Mouse (Mus musculus) liver, embryonic 14.5 days (tissue): Measurements from ENCODE around the gene Kcnip4. TPM values are rescaled to one million over a fixed set of nuclear protein-coding genes. Genes with fewer than 3 reads are reported as not detected.

Experiments
- ATAC-seq: fragments of 200-750 bp; cut with Nextera tagmentation; 2 replicates; pipeline ENCODE4 v1.8.0; 2017; ENCODE audit warnings: moderate number of reproducible peaks, mild to moderate bottlenecking, moderate library complexity; ENCODE audit not compliant: insufficient read depth
- DNase-seq, 3 experiments: peaks; one replicate each; pipeline ENCODE4 v3.0.0-alpha.2; 2012 to 2013; ENCODE audit warnings: low read depth in 3 of 3, low spot score in 3 of 3
- H3K27ac ChIP-seq: fragments of 300-500 bp; sonication (generic); 2 replicates; pipeline ENCODE4 v1.5.1; 2014; ENCODE audit warnings: moderate library complexity, mild to moderate bottlenecking, control low read depth, inconsistent platforms
- H3K27me3 ChIP-seq: fragments of 300-500 bp; sonication (generic); 2 replicates; pipeline ENCODE4 v1.6.1; 2014; ENCODE audit warnings: mild to moderate bottlenecking, low read length, moderate library complexity; ENCODE audit not compliant: control insufficient read depth, insufficient read depth
- H3K36me3 ChIP-seq: fragments of 300-500 bp; sonication (generic); replicated peaks from 2 replicates; pipeline ENCODE4 v1.6.1; 2014; ENCODE audit warnings: low read depth; ENCODE audit not compliant: control insufficient read depth, insufficient read depth
- H3K4me1 ChIP-seq, 2 experiments: fragments of 200-500 bp in 1 of 2; fragments of 300-500 bp in 1 of 2; sonication (generic) in 1 of 2; replicated peaks; 2 replicates each; pipeline ENCODE4 v1.6.1; 2012 to 2014; ENCODE audit warnings: antibody characterized with exemption in 1 of 2, inconsistent platforms in 1 of 2, low read length in 1 of 2; ENCODE audit not compliant: control insufficient read depth in 2 of 2, insufficient read depth in 2 of 2
- H3K4me2 ChIP-seq: fragments of 300-500 bp; sonication (generic); 2 replicates; pipeline ENCODE4 v1.6.1; 2014; ENCODE audit warnings: low read depth, mild to moderate bottlenecking, control low read depth, moderate library complexity
- H3K4me3 ChIP-seq, 2 experiments: fragments of 200-500 bp in 1 of 2; fragments of 300-500 bp in 1 of 2; sonication (generic) in 1 of 2; 2 replicates each; pipeline ENCODE4 v1.5.1; 2012 to 2014; ENCODE audit warnings: low read depth in 2 of 2, low read length in 2 of 2, mild to moderate bottlenecking in 2 of 2, control low read depth in 1 of 2, inconsistent platforms in 1 of 2, moderate library complexity in 1 of 2; ENCODE audit not compliant: insufficient read depth in 1 of 2
- H3K9ac ChIP-seq: fragments of 300-500 bp; sonication (generic); replicated peaks from 2 replicates; pipeline ENCODE4 v1.6.1; 2014; ENCODE audit warnings: mild to moderate bottlenecking, control low read depth, moderate library complexity
- H3K9me3 ChIP-seq: fragments of 300-500 bp; sonication (generic); 2 replicates; pipeline ENCODE4 v1.6.1; 2016; ENCODE audit warnings: low read length, mixed read lengths; ENCODE audit not compliant: control insufficient read depth
- CTCF ChIP-seq: IDR thresholded peaks from 2 replicates; pipeline ENCODE4 v1.5.1; 2016; ENCODE audit warnings: antibody characterized with exemption, low read depth, control low read depth
- EP300 ChIP-seq: IDR thresholded peaks from 2 replicates; pipeline ENCODE4 v1.6.1; 2016; ENCODE audit warnings: antibody characterized with exemption, low read depth
- WGBS: fragments of 180-500 bp; shearing (Covaris S2); extraction: QIAGEN DNeasy Blood & Tissue Kit; methylation state at CpG from one replicate; pipeline ENCODE4 v1.1.7; 2014; ENCODE audit not compliant: insufficient replicate concordance; 5-methylcytosine and 5-hydroxymethylcytosine counted together
- polyA plus RNA-seq, 2 experiments: library from polyadenylated mRNA; depleted of rRNA in 1 of 2; stranded (reverse) in 1 of 2; unstranded in 1 of 2; fragments of >200 nt; fragmentation: Nextera tagmentation in 1 of 2; extraction: Ambion mirVana in 1 of 2; gene quantifications; 2 replicates each; pipeline versions ENCODE4 v1.2.1 to v1.2.3; 2012 to 2014

Gene Kcnip4
- polyA plus RNA-seq, 2 experiments = 0.10 TPM; not detected in 1

GRCm38 (mm10) chr5:49292421-49292820 lies 232.3 kb downstream of the Kcnip4 start:
- DNase-seq (no peak), ATAC-seq (no peak)
- H3K27ac ChIP-seq = no peak overlapping the region
- H3K9me3 ChIP-seq = no peaks in the 10 kb centered on the region
- H3K9ac ChIP-seq = no peak overlapping the region
- H3K27me3 ChIP-seq = no peaks in the 10 kb centered on the region
- WGBS = 60% methylated on average over 2 of the region's 2 CpGs
- H3K4me2 ChIP-seq = no peak overlapping the region
- no peaks in the 10 kb centered on the region for H3K4me1 ChIP-seq
- H3K4me3 ChIP-seq = no peak overlapping the region
- no peak for TF ChIP-seq CTCF
- no peak for TF ChIP-seq EP300
- no peaks in the 10 kb centered on the region for H3K36me3 ChIP-seq

- Histone ChIP-seq H3K27me3 (no peaks in the 10 kb centered on the region), H3K4me3 (no peak overlapping the region), H3K9me3 (no peaks in the 10 kb centered on the region), H3K4me2 (no peak overlapping the region), H3K27ac (no peak overlapping the region), H3K9ac (no peak overlapping the region), H3K4me1 (no peaks in the 10 kb centered on the region), H3K36me3 (no peaks in the 10 kb centered on the region)
- DNase-seq (no peak), ATAC-seq (no peak)
- WGBS = 60% methylated on average over 3 of the region's 3 CpGs
- TF ChIP-seq CTCF (no peak), EP300 (no peak)
Observed at GRCm38 (mm10) chr5:49291801-49292200, 232.9 kb downstream of the Kcnip4 start.

GRCm38 (mm10) chr5:49285455-49286135 lies 239.1 kb downstream of the Kcnip4 start:
- Histone ChIP-seq H3K4me3 (no peak overlapping the region), H3K36me3 (no peaks in the 10 kb centered on the region), H3K9me3 (no peaks in the 10 kb centered on the region), H3K27me3 (no peaks in the 10 kb centered on the region), H3K4me1 (no peaks in the 10 kb centered on the region), H3K4me2 (no peak overlapping the region), H3K9ac (no peak overlapping the region), H3K27ac (no peak overlapping the region)
- DNase-seq = no peak
- TF ChIP-seq CTCF (no peak), EP300 (no peak)
- 24% methylated on average over 12 of the region's 12 CpGs for WGBS
- no peak for ATAC-seq

GRCm38 (mm10) chr5:49284776-49285175 lies 239.9 kb downstream of the Kcnip4 start:
- Histone ChIP-seq H3K4me2 (no peak overlapping the region), H3K27me3 (no peaks in the 10 kb centered on the region), H3K9me3 (no peaks in the 10 kb centered on the region), H3K9ac (no peak overlapping the region), H3K4me1 (no peaks in the 10 kb centered on the region), H3K36me3 (no peaks in the 10 kb centered on the region), H3K4me3 (no peak overlapping the region), H3K27ac (no peak overlapping the region)
- 48% methylated on average over 6 of the region's 6 CpGs for whole genome bisulfite sequencing
- DNase-seq (no peak), ATAC-seq (no peak)
- TF ChIP-seq CTCF (no peak), EP300 (no peak)

DNA sequence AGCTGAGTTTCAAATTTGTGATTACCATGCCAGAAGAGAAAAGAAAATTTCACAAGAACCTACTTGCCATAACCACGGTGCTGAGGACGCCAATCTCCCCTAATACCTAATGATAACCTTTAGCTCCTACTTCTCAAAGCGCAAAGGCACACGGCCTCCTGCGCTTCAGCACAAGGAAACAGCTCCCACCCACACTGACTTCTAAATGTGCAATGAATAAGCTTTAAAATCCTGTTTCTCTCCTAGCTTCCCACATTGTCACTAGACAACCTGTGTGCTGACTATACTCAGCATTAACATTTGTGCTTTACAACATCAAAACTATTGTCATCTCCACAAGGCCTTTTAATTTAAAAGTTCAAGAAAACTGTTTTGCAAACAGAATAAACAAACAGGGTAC lies 241.3 kb downstream of the Kcnip4 start:
- Histone ChIP-seq H3K9me3 (no peaks in the 10 kb centered on the region), H3K4me1 (no peaks in the 10 kb centered on the region), H3K36me3 (no peaks in the 10 kb centered on the region), H3K9ac (no peak overlapping the region), H3K4me3 (no peak overlapping the region), H3K4me2 (no peak overlapping the region), H3K27ac (no peak overlapping the region), H3K27me3 (no peaks in the 10 kb centered on the region)
- DNase-seq (no peak), ATAC-seq (no peak)
- 60% methylated on average over 5 of the region's 5 CpGs for WGBS
- TF ChIP-seq EP300 = no peak
- no peak for TF ChIP-seq CTCF
